Mouse (Mus musculus) left cerebral cortex, adult 11 months (tissue): ENCODE data around the gene Gng2.

Experiments used
- DNase-seq: peaks from one replicate; pipeline ENCODE4 v3.0.0; 2022; ENCODE audit warnings: low spot score

Gene Gng2

DNA sequence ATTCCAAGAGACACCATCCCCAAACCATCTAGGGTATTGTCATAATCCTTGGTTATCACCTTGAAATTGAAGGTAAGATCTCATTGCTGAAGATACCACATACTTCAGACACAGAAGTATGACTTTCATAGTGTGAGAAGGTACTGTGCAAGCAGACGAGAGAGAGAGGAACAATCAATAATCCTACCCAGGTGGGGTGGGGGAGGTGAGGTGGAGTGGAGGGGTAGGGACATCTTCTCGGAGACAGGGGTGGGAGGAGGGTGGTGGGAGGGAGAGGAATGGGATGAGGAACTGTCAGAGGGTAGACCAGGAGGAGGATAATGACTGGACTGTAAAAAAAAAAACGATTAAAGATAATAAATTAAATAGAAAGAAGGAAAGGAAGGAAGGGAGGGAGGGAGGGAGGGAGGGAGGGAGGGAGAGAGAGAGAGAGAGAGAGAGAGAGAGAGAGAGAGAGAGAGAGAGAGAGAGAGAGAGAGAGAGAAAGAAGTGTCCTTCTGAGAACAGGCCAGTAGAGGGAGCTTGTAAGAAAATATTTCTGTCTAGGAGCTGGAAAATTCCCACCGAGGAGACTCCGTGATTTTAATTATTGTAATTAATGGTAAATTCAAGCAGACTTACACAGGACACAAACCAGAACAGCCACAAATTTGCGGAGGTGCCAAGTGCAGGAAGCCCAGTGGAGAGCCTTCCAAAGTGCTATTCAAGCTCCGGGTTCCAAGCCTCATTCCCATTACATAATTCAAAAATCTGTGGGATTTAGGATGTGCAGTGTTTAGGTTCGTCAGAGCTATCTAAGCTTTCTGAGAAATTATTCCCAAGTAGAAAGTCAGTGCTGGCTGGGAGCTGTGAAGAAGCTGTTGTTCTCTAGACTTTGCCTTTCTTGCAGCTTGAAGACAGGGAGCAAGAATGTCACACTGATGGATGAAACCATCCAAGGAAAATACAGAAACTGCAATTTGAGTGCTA is 118.3 kb downstream of the Gng2 start:
- peak; percentile 43 for DNase-seq

DNA sequence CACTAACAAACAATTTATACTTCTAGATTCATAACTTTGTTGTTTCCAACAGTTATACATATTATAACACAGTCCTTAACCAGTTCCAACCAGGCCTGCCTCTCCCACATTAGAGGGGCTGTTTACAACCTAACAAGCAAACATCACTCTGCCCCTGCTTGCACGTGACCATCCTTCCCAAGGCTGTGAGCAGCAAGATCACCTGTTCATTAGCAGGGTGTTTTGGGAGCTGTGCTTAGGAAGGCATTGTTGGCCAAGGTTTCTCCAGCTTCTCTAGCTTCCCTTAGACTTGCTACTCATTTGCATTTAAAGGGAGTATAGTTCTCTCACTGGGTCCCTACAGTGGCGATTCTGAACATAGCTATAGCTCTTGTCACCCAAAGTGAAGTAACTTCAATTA is 119.1 kb downstream of the Gng2 start:
- no peak for DNase-seq

DNA sequence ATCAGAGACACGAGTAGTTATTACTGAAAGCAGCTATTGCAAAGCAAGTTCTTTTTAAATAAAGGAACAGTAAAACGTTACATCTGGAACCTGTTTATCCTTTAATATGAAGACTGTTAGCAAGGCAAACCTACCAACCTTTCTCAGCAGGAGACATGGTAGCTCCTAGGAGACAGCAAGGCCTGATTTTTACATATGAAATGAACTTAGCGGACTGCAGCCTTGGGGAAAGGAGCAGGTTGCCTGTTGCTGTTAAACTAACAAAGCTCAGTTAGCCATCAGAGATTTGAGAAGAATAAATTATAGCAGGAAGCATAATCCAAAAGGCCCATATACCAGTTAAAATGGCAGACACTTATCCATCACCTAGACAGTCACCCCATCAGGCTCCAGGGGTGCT is 124.0 kb downstream of the Gng2 start:
- DNase-seq, result no peak

DNA sequence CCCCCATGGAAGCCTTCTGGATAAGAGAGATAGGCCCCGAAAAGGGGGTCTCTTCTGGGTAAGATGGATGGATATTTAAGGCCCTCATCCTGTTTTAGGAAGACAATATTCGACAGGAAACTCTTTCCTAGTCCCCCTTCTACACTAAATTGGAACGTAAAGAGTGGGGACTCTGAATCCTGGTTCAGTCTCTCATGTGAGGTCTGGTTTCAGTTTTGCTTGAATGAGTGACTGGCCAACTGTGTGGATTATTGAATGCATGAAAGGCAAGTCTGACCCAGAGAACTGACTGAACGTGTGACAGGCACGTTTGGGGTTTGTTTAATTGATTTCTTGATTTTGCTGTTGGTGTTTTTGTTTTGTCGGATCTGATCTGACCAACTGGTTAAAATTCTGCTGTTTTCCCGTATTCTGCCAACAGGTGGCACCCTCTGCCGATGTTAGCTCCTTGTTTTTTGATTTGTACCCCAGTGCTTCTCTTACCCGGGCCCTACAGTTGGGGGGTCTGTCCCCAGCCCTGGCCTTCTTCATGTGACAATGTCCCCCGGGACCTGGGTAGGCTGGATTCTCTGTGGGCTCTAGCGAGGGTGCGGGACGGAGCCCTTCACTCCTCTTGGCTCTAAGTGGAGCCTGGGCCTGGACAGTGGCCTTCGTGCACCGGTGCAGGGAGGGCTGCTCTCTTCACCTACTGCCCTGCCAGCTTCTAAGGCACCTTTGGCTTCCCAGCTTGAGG is 137.7 kb downstream of the Gng2 start:
- peak; percentile 42 for DNase-seq

DNA sequence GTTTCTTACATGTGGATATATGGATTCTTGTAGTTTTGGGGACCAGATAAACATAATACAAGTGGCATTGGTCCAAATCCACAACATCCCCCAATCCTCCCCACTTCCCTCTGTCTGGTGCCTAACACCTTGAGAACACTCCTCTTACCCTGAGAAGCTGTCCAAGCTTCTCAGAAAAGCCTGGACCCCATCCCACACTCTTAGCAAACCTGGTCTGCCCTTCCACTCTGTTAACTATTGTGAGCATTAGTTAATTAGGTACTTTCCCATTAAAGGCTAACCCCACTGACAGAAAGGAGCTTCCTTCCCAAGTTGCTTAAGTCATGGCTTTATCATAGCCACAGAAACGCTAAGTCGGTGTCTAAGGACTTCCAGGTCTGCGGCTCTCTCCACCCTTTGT is 141.1 kb downstream of the Gng2 start:
- DNase-seq, result no peak

DNA sequence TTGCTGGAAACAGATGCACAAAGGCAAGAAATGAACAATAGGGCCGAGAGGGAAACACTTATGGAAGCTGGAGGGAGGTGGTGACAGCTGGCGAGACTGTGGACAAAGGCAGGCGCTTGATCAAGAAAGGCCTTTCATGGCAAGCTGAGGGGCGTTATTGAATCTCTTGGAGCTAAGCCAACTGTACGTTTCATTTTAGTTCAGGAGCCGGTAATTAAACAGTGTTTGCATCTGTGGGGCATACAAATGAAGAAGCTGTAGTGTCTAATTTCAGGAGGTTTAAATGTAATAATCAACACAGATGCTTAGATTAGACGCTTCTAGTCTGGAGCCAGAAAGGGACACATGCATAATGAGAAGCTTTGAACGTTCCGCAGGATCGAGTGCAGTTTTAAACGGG is 151.9 kb downstream of the Gng2 start:
- DNase-seq, result no peak

DNA sequence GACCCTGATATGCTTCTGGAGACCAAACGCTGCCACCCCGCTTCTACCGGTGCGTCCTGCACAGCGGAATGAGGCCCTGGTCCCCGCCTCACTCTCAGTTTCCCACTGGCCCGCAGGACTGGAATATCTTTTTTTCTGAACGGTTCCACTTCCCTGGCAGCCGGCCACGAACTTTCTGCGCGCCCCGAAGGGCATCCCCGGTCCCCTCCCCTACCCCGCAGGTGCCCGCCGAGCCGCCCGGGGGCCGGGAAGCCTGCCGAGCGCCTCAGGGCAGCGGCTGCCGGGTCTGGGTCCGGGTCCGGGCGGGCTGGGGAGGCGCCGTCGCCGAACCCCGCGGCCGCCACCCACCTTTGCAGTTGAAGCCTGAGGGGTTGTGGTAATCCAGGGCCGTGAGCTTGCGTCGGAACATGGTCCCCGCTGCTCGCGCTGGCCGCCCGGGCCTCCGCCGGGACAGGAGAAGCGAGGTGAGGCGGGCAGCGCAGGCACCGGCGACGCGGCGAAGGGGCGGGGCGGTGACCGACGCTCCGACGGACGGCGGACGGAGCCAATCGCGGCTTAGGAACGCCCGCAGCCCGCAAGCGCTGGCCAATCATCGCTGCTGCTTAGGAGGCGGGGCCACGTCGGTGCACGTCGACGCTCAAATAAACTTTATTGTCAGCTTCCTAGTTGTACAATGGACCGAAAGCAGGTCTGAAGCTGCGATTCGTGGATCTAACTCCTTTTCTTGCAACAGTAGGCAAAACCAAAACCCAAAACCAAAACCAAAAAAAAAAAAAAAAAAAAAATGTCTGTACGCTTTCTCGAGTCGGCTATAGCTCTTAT is 153.9 kb downstream of the Gng2 start, which contains the start of gene Rtraf:
Gene Rtraf, minus strand, starts transcription at position 504 of the 822 bp plus-strand sequence.
- DNase-seq, result peak; percentile 83
